Mouse (Mus musculus): ENCODE measurements around the gene Ndufb4.

DNA sequence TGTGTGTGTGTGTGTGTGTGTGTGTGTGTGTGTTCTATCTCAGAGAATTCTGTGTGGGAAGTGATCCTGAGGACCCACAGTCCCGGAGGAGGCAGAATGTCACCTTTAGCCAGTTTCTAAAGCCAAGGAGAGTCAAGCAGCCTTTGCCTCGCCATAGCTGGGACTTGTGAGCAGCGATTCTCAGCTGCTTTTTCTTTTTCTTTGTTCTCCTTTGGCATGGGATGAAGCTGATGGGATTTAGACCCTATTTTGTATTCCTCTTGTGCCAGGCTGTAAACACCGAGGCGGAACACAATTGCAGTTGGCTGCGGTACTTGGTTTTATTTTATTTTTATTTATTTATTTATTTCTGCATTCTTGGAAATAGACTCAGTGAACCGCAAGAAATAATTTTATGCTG is 25.2 kb downstream of the Ndufb4 start:
- TF ChIP-seq CTCF (IDR thresholded peaks at IDR 0.05; ENCODE audit: extremely low read depth, insufficient read length, insufficient replicate concordance, low read depth, low read length) = no peak
- no peak for TF ChIP-seq POLR2A (IDR thresholded peaks at IDR 0.05; ENCODE audit: low read depth, low read length)
